Comparison of ENCODE assay signal across 28 mouse cellular contexts in the genomic region with DNA sequence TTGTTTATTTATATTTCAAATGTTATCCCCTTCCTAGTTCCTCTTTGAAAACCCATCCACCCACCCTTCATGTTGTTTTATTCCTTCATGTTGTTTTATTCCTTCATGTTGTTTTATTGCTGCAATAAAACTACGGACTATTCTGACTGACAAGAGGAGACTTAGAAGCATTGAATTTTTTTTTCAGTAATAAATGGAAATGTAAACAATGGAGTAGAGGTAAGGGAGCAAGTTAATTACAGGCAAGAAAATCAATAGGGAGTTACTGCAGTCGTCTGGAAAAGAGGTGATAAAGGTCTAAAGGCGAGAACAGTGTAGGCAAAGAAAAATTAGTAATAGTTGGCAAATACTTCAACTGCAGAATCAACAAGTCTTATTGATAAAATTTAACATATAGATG.
"Had no signal": no experiment of that assay in that cellular context is flagged by ENCODE, and none has a peak within 500 bp of the region (broad histone marks: within the 10 kb centered on the region; RNA-seq: fewer than 3 reads in every experiment).

No protein-coding gene starts in this region.

- H3K27ac ChIP-seq: embryonic facial prominence, embryonic 10.5 days; embryonic facial prominence, embryonic 12.5 days; embryonic facial prominence, embryonic 13.5 days; embryonic facial prominence, embryonic 15.5 days; forebrain, embryonic 10.5 days; forebrain, embryonic 12.5 days; forebrain, embryonic 13.5 days; forebrain, embryonic 15.5 days; gastrocnemius, adult 2 months had no signal

- H3K36me3 ChIP-seq: embryonic facial prominence, embryonic 10.5 days; embryonic facial prominence, embryonic 12.5 days; embryonic facial prominence, embryonic 13.5 days; embryonic facial prominence, embryonic 15.5 days; forebrain, embryonic 10.5 days; forebrain, embryonic 12.5 days; forebrain, embryonic 15.5 days had no signal

- H3K4me2 ChIP-seq: embryonic facial prominence, embryonic 12.5 days; embryonic facial prominence, embryonic 13.5 days; embryonic facial prominence, embryonic 15.5 days; forebrain, embryonic 12.5 days; forebrain, embryonic 13.5 days; forebrain, embryonic 15.5 days had no signal

- H3K9me3 ChIP-seq: embryonic facial prominence, embryonic 10.5 days; embryonic facial prominence, embryonic 13.5 days; embryonic facial prominence, embryonic 15.5 days; forebrain, embryonic 10.5 days; forebrain, embryonic 12.5 days; forebrain, embryonic 13.5 days; forebrain, embryonic 15.5 days had no signal

- ATAC-seq: forebrain, embryonic 13.5 days; forebrain, embryonic 14.5 days; forebrain, embryonic 15.5 days; forebrain, embryonic 16.5 days; forebrain, postnatal 0 days had no signal

- H3K27me3 ChIP-seq: embryonic facial prominence, embryonic 12.5 days; embryonic facial prominence, embryonic 13.5 days; embryonic facial prominence, embryonic 15.5 days; forebrain, embryonic 12.5 days; forebrain, embryonic 13.5 days; forebrain, embryonic 15.5 days had no signal

- H3K9ac ChIP-seq: embryonic facial prominence, embryonic 12.5 days; embryonic facial prominence, embryonic 13.5 days; embryonic facial prominence, embryonic 15.5 days; forebrain, embryonic 12.5 days; forebrain, embryonic 13.5 days; forebrain, embryonic 15.5 days; forebrain, postnatal 0 days had no signal

- H3K4me1 ChIP-seq: embryonic facial prominence, embryonic 10.5 days; embryonic facial prominence, embryonic 12.5 days; embryonic facial prominence, embryonic 13.5 days; embryonic facial prominence, embryonic 15.5 days; forebrain, embryonic 10.5 days; forebrain, embryonic 12.5 days; forebrain, embryonic 13.5 days; forebrain, embryonic 15.5 days had no signal

- DNase-seq: cerebellum, adult 2 months; cerebellum, adult 8-10 months; cerebellum, adult 9-10 months; cerebellum, adult 9-11 months; cerebellum, postnatal 10 days; cerebellum, postnatal 14 days; cerebellum, postnatal 25 days; cerebellum, postnatal 36 days; embryo, embryonic 11 days; forebrain, postnatal 0 days; gastrocnemius, adult 2 months; gastrocnemius, postnatal 10 days; gastrocnemius, postnatal 14 days; gastrocnemius, postnatal 25 days; gastrocnemius, postnatal 36 days; heart, adult 11 months; heart, adult 18-20 months had no signal

- H3K4me3 ChIP-seq: embryonic facial prominence, embryonic 10.5 days; embryonic facial prominence, embryonic 12.5 days; embryonic facial prominence, embryonic 13.5 days; embryonic facial prominence, embryonic 15.5 days; erythroblast, embryonic 14.5 days; forebrain, embryonic 10.5 days; forebrain, embryonic 12.5 days; forebrain, embryonic 13.5 days; forebrain, embryonic 15.5 days; gastrocnemius, adult 2 months had no signal
